Mouse (Mus musculus): ENCODE results near the gene Rgs3.

Gene Rgs3

GRCm38 (mm10) chr4:62684351-62684750, 124.7 kb downstream of the Rgs3 start:
- intact Hi-C loops (cut with DNase I): no loop called here

- intact Hi-C loops (cut with DNase I): no loop called here
Measured at GRCm38 (mm10) chr4:62685268-62685667, 125.6 kb downstream of the Rgs3 start.

GRCm38 (mm10) chr4:62686769-62687168, 127.1 kb downstream of the Rgs3 start:
- intact Hi-C loops (cut with DNase I): no loop called here

GRCm38 (mm10) chr4:62688142-62688541, 128.5 kb downstream of the Rgs3 start:
- intact Hi-C loops (cut with DNase I): no loop called here

GRCm38 (mm10) chr4:62690997-62691396, 131.3 kb downstream of the Rgs3 start:
- intact Hi-C loops (cut with DNase I): loop anchor here (10.0 kb wide), 1 partner anchor 226 kb away; no protein-coding TSS in a partner anchor

- intact Hi-C loops (cut with DNase I): loop anchor here (10.0 kb wide), 1 partner anchor 227 kb away; no protein-coding TSS in a partner anchor
Measured at GRCm38 (mm10) chr4:62691625-62692024, 132.0 kb downstream of the Rgs3 start.

GRCm38 (mm10) chr4:62693839-62694238, 134.2 kb downstream of the Rgs3 start:
- intact Hi-C loops (cut with DNase I): loop anchor here (2.0 to 10.0 kb wide), 2 partner anchors 51 to 229 kb away; no protein-coding TSS in a partner anchor

GRCm38 (mm10) chr4:62694703-62695439, 135.2 kb downstream of the Rgs3 start:
- intact Hi-C loops (cut with DNase I): loop anchor here (2.0 to 10.0 kb wide), 2 partner anchors 52 to 230 kb away; no protein-coding TSS in a partner anchor

- intact Hi-C loops (cut with DNase I): loop anchor here (2.0 to 10.0 kb wide), 2 partner anchors 53 to 231 kb away; no protein-coding TSS in a partner anchor
Measured at GRCm38 (mm10) chr4:62695523-62695922, 135.9 kb downstream of the Rgs3 start.

- intact Hi-C loops (cut with DNase I): loop anchor here (1.0 to 10.0 kb wide), 4 partner anchors 53 to 231 kb away; no protein-coding TSS in a partner anchor
Measured at GRCm38 (mm10) chr4:62695946-62696345, 136.3 kb downstream of the Rgs3 start.

GRCm38 (mm10) chr4:62696699-62697404, 137.2 kb downstream of the Rgs3 start:
- intact Hi-C loops (cut with DNase I): loop anchor here (1.0 to 10.0 kb wide), 4 partner anchors 64 to 232 kb away; no protein-coding TSS in a partner anchor

GRCm38 (mm10) chr4:62697469-62697868, 137.8 kb downstream of the Rgs3 start:
- intact Hi-C loops (cut with DNase I): loop anchor here (1.0 to 10.0 kb wide), 3 partner anchors 63 to 233 kb away; no protein-coding TSS in a partner anchor

GRCm38 (mm10) chr4:62698521-62698920, 138.9 kb downstream of the Rgs3 start:
- intact Hi-C loops (cut with DNase I): loop anchor here (10.0 kb wide), 1 partner anchor 234 kb away; no protein-coding TSS in a partner anchor

GRCm38 (mm10) chr4:62699191-62699812, 139.7 kb downstream of the Rgs3 start:
- intact Hi-C loops (cut with DNase I): loop anchor here (10.0 kb wide), 1 partner anchor 235 kb away; no protein-coding TSS in a partner anchor

- intact Hi-C loops (cut with DNase I): no loop called here
Measured at GRCm38 (mm10) chr4:62700426-62700825, 140.8 kb downstream of the Rgs3 start.

GRCm38 (mm10) chr4:62703151-62703550, 143.5 kb downstream of the Rgs3 start:
- intact Hi-C loops (cut with DNase I): no loop called here

GRCm38 (mm10) chr4:62704204-62704603, 144.6 kb downstream of the Rgs3 start:
- intact Hi-C loops (cut with DNase I): no loop called here

- intact Hi-C loops (cut with DNase I): no loop called here
Measured at GRCm38 (mm10) chr4:62705013-62705412, 145.4 kb downstream of the Rgs3 start.

- intact Hi-C loops (cut with DNase I): no loop called here
Measured at GRCm38 (mm10) chr4:62705749-62706148, 146.1 kb downstream of the Rgs3 start.

- intact Hi-C loops (cut with DNase I): no loop called here
Measured at GRCm38 (mm10) chr4:62708084-62708483, 148.4 kb downstream of the Rgs3 start.

- intact Hi-C loops (cut with DNase I): no loop called here
Measured at GRCm38 (mm10) chr4:62708994-62709393, 149.3 kb downstream of the Rgs3 start.
